Mouse (Mus musculus): ENCODE data around the gene Itsn1. TPM values are rescaled to one million over a fixed set of nuclear protein-coding genes. Genes with fewer than 3 reads are reported as not detected.
A peak's percentile ranks its signal among the peaks of the same experiment; 100 is the strongest.

The Itsn1 gene
- total RNA-seq, 4 experiments from 2014 or later = 43.3 to 68.5 (median 55.7) TPM

DNA sequence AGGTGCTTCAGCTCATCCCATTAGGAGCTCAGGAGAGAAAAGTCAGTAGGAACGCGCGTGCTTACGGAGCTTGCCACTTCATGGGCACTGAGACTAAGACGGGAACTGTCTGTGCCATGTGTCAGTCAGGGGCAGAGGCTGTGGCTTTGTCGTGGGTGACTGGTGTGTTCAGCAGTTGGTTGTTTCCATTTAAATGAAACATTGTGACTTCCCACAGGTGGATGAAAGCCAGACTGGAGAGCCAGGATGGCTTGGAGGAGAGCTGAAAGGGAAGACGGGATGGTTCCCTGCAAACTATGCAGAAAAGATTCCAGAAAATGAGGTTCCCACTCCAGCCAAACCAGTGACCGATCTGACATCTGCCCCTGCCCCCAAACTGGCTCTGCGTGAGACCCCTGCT is 119.4 kb downstream of the Itsn1 start:
- no peak for DNase-seq

DNA sequence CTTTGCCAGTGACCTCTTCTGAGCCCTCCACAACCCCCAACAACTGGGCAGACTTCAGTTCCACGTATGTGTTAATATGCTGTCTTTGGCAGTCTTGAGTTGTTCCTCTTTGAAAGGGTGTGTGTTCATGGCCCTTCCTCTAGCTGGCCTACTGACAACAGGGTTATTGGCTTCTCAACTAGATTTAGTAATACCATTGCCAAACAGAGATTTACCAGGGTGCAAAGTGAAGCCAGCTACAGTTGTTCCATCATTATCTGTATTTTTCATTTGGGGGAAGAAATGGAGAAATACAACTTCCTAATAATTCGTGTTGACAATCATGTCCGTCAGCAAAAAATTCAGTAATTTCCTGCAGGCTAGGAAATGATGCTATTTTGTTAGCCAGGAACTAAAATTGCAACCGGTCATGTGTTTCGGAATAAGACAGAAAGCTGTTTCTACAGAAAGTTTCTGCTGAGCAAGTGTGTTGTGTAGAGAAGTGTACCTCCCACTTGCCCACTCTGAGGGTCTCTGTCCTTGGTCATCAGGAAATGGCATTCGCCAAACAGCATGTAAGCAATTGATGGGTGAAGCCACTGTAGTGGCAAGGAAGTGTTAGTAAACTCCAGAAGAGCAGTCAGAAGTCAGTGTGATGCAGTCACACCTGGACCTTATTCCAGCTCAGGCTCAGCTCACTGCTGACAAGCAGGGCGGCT is 120.0 kb downstream of the Itsn1 start:
- no peak for DNase-seq

DNA sequence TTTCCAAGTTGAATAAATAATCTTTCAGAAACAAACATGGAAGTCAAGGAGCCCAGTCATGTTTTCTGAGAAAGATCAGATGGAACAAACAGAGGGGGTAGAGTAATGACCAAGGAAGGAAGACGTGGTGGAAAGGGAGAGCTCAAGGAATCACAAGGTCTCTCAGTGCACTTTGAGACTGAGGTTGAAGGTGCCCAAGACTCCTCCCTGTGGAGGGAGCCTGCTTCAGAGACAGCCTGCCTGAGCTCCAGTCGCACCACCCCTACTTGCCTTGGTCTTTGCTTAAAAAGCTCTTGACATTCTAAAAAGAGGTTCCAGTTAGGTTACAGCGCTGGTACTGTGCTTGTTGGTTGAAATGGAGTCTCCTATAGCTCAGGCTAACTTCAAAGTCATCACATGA is 121.1 kb downstream of the Itsn1 start:
- DNase-seq = no peak

DNA sequence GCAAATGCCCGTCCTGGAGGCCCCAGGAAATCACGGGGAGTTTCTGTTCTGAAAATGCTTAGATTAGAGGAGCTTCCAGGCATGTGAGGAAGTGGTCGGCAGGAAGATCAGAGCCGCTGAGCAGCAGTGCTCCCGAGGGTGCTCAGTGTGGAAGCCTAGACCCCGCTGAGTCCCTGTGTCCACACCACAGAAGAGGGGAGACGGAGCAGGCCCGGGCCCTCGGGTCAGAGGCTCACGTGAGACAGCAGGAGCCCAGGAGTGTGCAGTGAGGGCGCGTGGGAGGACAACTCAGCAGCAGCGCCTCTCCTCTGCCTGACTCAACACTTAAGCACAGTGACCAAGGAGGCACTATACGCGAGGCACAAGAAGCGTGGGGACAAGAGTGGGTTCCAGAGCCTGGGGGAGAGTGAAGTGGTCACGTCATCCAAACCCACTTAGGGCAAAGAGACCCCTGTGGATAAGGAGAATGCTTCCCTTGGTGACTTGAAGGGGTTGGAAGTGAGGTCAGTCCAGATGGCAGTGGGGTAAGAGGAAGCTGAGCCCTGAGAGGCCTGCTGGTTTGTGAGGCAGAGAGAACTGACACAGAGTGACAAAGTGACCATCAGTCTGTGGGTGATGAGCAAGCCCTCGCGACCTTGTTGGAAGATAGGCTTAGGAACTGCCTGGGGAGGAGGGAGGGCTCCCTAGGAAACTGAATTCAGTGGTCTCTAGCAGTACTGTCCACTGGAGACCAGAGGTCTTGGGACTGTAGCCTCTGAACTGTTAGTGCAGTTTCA is 122.6 kb downstream of the Itsn1 start:
- no peak for DNase-seq

DNA sequence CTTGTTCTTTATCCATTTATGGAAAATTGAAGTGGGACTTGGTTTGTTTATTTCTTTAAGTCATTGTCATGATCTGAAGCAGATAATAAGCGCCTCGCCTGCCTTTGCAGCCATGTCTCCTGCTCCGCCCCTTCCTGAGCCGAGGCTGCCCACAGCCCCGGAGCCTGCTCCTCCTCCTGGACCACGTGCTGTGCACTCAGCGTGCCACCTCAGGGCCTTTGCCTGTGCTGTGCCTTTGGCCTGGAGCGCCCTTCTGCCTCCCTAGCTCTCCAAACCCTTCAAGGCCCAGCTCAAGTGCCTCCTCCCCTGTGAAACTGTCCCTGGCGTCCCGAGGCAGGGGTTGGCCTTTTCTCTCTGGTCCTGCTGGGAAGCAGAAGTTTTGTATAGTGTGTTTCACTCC is 123.7 kb downstream of the Itsn1 start:
- DNase-seq = no peak

DNA sequence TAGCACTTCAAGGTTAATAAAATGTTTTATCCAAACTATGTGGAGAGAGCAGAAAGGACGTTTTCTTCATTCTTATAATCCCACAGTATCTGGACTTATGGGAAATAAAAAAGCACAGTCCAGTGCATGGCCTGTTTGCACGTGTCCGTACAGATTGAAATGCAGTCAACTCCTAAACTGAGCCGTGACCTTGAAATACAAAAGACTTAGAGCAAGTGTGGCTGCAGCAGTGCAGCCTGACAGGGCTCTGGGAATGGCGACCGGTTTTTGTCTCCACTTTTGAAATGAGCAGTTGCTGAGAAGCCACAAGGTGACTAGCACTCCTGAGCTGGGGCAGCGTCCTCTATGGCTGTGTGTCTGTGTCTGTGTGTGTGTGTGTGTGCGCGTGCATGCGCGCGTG is 124.1 kb downstream of the Itsn1 start:
- DNase-seq = no peak

DNA sequence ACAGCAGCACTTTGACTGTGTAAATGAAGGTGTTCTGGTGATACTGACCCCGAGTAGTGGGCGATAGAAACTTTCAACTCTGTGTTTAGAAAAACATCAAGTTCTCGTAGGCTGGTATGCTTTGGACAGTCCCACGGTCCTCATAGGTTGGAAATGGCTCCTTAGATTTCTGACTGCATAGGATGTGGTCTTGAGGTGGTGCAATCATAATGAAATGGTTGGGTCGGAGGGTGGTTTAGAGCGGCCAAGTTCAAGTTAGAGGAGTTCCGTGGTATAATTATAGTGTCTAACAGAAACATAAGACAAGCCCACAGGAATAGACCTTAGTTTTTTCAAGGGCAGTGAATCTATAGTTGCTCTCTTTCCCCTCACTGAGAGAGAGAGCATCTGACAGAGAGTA is 129.6 kb downstream of the Itsn1 start:
- no peak for DNase-seq

DNA sequence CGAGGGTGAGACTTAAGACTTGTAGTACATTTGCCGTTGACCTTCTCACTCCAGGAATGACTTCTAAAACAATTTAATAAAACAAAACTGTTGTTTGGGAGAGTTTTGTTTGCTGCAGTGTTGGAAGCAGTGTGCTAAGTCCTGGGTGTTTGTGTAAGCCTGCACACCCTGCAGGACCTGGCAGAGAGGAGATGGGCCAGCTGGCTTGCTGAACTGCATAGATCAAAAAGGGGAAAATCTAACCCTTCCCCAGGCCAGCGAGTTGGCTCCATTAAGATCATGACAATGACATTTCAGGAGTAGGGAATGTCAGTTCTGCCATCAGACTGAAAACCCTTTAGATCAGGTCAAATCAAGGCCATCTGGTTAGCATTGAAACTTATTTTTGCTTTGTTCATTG is 130.1 kb downstream of the Itsn1 start:
- no peak for DNase-seq

DNA sequence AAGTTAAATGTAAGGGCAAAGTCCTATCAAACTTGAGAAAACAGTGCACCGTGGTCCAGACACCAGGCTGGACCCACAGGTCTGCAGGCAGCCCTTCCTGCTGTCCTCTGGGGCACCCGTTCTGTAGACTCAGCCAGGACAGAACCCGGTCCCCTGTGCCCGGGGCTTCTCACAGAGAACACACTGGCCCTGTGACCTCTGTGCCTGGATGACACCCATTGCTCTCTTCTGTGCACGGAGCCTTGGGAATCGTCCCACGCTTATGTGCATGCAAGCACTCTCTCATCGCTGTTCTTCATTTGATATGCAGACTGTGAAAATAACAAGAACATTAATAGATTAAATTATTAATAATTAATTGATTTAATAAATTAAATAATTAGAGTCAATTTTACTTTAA is 130.9 kb downstream of the Itsn1 start:
- no peak for DNase-seq

DNA sequence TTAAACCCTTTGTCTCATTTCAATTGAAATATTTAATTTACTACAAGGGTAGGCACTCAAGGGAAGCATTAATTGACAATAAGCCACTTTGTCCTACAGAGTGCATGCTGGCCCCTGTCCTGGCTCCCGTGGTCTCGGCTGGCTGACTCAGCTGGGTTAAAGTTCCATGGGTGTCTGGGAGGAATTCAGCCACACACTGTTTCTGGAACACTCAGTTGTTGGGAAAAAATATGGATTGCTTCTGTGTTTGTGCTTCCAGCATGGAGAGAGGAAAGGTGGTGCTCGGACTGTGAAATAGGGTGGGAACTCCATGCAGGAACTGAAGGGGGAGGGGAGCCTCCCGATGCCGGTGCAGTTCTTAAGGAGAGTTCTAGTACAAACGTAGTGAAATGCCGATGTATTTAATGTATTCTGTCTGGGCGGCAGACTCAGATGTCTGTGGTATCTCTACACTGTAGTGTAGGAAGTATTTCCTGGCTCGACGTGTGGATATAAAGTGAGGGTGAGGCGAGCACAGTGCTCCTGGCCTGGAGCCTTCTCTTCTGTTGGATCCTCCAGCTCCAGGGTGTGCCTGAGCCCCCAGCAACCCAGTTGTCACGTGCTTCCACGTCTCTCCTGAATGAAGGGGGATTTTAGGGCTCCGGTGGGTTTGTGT is 131.5 kb downstream of the Itsn1 start:
- DNase-seq = no peak

DNA sequence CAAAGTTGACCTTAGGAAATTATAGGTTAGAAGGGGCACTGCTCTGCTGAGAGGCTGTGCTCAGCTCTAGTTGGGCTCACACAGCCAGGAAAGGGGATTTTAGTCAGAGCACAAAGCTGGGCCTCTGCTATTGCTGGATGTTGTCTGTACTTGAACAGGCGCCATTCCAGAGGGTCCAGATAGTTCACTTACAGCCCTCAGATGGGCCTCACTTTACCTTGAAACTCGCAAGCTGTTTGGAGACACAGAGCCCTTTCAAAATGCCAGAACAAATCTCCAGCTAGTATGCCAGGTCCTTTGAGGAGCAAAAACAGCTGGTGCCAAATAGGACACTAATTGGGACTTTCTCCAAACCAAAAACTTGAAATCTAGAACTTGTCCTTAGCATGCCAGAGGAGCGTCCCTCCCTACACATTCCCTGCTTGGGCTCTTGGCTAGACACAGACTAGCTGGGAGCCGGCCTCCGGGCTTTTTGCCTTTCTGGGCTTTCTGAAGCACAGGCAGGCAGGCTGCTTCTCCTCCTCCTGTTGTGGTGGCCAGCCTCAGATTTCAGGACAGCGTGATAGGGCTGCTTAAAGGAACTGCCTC is 132.8 kb downstream of the Itsn1 start:
- DNase-seq = peak; percentile 22

DNA sequence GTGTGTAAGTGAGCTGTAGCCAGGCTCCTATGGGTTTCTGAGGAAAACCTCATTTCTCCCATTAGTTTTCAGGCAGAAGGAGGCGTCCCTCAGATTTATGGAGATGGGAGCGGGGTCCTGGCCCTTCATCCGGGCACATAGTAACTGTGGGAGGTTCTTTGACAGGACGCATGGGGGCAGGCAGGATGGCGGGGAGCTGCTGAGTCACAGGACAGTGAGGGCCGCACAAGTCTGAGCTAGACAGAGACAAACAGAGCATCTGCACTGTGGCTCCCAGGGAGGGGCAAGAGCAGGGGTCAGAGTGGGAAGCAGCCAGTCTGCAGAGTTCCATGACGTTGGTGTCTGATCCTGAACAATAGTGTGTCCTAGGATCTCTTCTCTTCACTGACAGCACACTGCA is 133.8 kb downstream of the Itsn1 start:
- DNase-seq = no peak

DNA sequence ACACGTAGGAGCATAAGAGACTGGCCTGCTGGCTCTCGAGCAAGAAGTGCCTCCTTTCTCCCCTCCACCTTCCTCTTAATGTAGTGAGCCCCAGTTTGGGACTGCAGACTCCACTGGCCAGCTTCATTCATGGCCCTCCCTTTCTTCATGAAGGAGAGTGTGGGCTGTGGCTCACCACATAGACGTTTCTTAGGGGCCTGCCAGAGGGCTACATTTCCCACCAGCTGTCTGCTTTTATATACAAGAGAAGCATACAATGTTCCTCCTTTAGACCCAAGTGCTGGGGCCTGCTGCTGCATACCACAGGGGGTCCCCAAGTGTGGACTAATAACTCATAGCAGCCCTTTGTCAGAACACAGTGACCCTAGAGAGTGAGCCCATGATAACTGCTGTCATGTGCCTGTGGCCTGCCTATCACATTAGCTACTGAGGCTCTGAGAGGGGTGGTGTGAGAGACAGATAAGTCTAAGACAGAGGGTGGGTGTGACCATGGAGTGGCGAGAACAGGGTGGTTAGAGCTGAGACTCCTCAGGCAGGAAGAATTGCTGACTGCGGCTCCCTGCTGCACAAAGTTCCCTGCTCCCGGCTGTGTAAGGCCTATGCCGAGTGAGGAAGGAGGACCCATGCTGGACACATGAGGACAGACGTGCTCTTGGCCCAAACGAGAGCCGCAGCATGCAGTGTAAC is 135.7 kb downstream of the Itsn1 start:
- no peak for DNase-seq

DNA sequence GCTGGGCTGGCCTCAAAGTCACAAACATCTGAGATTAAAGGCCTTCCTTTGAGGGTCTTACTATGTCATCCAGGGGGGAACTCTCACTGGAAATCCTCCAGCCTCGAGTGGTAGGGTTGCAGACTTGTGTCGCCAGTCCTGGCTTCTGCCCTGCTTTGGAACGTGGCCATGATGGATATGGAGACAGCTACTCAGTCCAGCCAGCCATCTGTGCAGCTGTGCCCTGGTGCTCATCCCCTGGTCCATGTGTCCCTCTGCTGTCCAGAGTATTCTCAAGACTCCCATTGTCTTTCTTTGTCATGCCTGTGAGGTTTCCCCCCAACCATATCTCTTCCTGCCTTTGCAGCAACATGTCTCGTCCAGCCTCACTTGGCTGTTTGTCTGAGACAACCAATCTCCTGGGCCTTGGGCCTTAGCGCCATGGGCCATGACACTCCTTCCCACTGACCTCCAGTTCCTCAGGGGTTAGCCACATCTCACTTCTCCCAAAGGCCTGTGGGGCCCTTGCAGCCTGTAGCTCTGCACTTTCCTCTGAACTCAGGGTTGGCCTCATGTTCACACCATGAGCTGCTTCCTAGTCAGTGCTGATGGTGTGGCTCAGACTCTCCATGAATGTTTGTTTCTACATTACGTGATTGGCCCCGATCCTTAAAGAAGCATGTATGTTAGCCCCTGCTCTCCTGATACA is 136.6 kb downstream of the Itsn1 start:
- DNase-seq = no peak

DNA sequence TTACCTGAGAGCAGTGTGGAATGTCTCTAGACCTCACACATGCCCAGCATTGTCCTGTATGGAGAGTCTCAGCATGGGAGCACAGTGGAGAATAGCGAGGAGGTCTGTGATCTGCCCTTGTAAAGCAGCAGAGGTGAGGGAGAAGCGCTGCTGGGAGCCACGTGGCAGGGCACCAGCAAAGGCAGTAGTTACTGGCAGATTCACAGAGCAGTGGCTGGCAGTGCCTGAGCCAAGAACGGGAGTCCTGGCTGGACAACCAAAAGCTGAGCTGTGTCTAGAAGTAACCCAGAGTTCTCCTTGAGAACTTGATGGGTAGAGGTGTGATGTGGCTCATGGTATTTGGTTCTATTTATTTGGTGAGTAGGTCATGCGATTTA is 137.2 kb downstream of the Itsn1 start:
- no peak for DNase-seq

DNA sequence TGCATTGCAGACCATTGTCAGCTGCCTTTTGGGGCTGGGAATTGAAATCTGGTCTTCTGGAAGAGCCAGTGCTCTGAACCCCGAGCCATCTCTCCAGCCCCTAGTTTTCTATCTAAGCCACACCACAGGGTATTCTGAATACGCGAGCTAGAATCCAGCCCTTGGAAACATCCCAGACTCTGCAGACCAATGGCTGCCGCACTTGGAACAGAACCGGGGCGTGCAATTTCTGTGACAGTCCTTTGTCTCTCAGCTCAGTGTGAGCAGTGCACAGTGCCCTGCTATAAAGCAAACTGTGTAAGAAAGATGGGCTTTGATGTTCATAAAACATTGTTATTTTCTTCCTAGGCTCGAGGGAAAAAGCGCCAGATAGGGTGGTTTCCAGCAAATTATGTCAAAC is 138.6 kb downstream of the Itsn1 start:
- no peak for DNase-seq

DNA sequence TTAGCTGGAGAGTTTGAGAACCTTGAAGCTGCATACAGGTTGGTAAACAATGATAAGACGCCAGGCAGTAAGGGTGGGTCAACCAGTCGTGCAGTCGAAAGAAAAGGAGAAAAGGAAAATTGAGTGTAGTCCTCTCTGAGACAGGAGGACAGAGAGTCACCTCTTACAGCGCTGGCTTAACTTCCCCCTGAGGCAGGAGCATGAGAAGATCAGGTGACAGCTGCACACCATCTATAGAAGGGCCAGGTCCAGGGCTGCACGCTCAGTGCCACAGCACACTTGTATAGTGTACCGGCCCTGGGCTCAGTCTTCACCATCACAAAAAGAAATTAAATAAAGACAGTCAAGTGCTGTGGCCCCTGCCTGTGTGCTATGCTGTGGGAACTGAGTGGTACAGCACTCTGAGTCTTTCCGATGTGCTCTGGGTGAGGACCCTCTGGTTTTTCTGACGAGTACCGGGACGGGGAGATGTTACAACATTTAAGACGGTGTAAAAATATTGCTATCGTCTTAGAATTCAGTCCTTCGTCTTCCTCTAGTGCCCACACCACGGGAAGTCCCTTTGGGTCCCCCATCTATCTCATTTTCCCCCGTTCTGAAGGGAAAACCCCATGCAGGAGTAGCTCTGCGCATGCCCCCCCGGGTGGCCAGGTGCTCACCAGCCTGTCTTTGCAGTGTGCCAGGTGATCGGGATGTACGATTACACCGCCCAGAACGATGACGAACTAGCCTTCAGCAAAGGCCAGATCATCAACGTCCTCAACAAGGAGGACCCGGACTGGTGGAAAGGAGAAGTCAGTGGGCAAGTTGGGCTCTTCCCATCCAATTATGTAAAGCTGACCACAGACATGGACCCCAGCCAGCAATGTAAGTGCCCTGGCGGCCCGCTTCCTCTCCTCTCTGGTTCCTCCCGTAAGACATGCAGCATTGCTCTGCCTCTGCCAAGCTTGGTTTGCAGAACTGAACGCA is 140.1 kb downstream of the Itsn1 start:
- DNase-seq = peak; percentile 35

DNA sequence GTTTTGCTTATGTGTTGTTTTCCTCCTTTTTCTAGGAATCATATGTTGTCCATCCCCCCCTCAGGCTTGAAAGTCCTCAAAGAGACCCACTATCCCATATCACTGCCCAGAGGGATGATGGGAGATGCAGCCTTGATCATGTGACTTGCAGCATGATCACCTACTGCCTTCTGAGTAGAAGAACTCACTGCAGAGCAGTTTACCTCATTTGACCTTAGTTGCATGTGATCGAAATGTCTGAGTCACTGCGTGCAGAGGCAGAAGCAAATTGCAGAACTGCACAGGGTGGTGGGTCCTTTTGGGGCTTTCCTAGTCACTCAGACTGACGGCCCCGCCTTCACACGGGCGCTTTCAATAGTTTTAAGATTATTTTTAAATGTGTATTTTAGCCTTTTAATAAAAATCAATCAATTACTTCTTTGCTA is 141.1 kb downstream of the Itsn1 start:
- DNase-seq = no peak

DNA sequence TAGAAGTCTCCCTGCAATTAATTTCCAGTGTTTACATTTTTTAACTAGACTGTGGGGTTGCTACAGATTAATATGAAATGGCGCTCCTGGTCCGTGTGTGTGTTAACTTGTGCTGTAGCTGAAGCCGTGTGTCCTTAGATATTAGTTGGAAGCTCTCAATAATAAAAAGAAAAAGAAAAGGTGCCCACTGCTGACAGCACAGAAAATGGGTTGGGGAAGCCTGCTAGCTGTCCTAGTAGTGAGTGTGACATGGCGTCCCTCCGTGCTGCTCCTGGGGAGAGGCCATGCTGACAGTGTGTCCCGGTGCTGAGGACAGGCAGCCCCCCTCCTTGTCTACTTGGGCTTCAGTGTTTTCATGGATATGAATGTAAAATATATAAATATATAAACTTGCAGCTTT is 142.1 kb downstream of the Itsn1 start:
- DNase-seq = no peak

DNA sequence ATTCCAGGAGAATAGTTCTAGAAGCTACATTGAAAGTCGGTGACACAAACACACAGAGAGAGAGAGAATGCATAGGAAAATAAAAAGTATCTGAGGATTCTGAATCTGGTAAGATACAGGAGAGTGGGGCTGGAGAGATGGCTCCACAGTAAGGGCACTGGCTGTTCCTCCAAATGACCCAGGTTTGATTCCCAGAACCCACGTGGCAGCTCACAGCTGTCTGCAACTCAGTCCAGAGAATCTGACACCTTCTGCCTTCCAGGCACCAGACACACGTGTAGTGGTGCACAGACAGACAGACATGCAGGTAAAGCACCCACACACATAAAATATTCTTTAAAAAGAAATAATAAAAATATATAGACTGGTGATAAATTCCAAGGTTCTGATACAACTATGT is 144.6 kb downstream of the Itsn1 start:
- no peak for DNase-seq

Data from adrenal gland, adult 8-10 months (tissue).